Mouse (Mus musculus) heart, adult 18-20 months (tissue): ENCODE data around the gene Sall4. TPM values are rescaled to one million over a fixed set of nuclear protein-coding genes. Genes with fewer than 3 reads are reported as not detected.
"Not testable (repeated sequence)": the region's sequence is repeated elsewhere in the genome, so short reads cannot be mapped to it uniquely, and the experiment has no call there.

Experiments
- DNase-seq, 2 experiments: peaks; one replicate each; pipeline ENCODE4 v3.0.0; 2021 to 2022; ENCODE audit warnings: mixed read lengths in 1 of 2
- total RNA-seq, 2 experiments: library from RNA; stranded (reverse); gene quantifications; 2 replicates each; pipeline ENCODE4 v1.2.3; 2021

Gene Sall4
- total RNA-seq, 2 experiments from 2014 or later, result 1.2 to 1.9 TPM

- DNase-seq, result not testable (repeated sequence)
Observed at GRCm38 (mm10) chr2:168744406-168744805, 23.3 kb downstream of the Sall4 start.

- DNase-seq, result peak; percentile 25 to 77
Observed at GRCm38 (mm10) chr2:168742649-168743048, 25.1 kb downstream of the Sall4 start.

- peak; percentile 63 to 65 for DNase-seq
Observed at GRCm38 (mm10) chr2:168742059-168742627, 25.6 kb downstream of the Sall4 start, which contains the start of gene Atp9a. Gene Atp9a (minus strand): TSS chr2:168742409.

GRCm38 (mm10) chr2:168741273-168742058, 26.3 kb downstream of the Sall4 start:
- DNase-seq, result peak; percentile 60 to 66

GRCm38 (mm10) chr2:168740496-168740895, 27.2 kb downstream of the Sall4 start:
- DNase-seq, result no peak

GRCm38 (mm10) chr2:168738854-168739253, 28.9 kb downstream of the Sall4 start:
- no peak for DNase-seq

- DNase-seq, result peak; percentile 58 to 68
Observed at GRCm38 (mm10) chr2:168737878-168738277, 29.9 kb downstream of the Sall4 start.

- DNase-seq, result peak; percentile 65 to 72
Observed at GRCm38 (mm10) chr2:168734023-168734422, 33.7 kb downstream of the Sall4 start.

- no peak for DNase-seq
Observed at GRCm38 (mm10) chr2:168731258-168731657, 36.5 kb downstream of the Sall4 start.

- no peak for DNase-seq
Observed at GRCm38 (mm10) chr2:168729736-168730135, 38.0 kb downstream of the Sall4 start.

- DNase-seq, result peak; percentile 54 to 56
Observed at GRCm38 (mm10) chr2:168728045-168728444, 39.7 kb downstream of the Sall4 start.

GRCm38 (mm10) chr2:168726007-168726406, 41.7 kb downstream of the Sall4 start:
- DNase-seq, result peak in 1 of 2 experiments; percentile 36

- no peak for DNase-seq
Observed at GRCm38 (mm10) chr2:168721313-168721712, 46.4 kb downstream of the Sall4 start.

GRCm38 (mm10) chr2:168719742-168720141, 48.0 kb downstream of the Sall4 start:
- DNase-seq, result no peak

- no peak for DNase-seq
Observed at GRCm38 (mm10) chr2:168718735-168719134, 49.0 kb downstream of the Sall4 start.

- no peak for DNase-seq
Observed at GRCm38 (mm10) chr2:168718267-168718666, 49.5 kb downstream of the Sall4 start.

- no peak for DNase-seq
Observed at GRCm38 (mm10) chr2:168712199-168713176, 55.3 kb downstream of the Sall4 start.

- no peak for DNase-seq
Observed at GRCm38 (mm10) chr2:168710979-168711378, 56.8 kb downstream of the Sall4 start.

- no peak for DNase-seq
Observed at GRCm38 (mm10) chr2:168707766-168708165, 60.0 kb downstream of the Sall4 start.

- DNase-seq, result peak; percentile 22 to 30
Observed at GRCm38 (mm10) chr2:168702266-168702665, 65.5 kb downstream of the Sall4 start.
